Mouse (Mus musculus) ES-Bruce4 (cell line): ENCODE measurements around the gene Plac1. TPM values are rescaled to one million over a fixed set of nuclear protein-coding genes. Genes with fewer than 3 reads are reported as not detected.
A peak's percentile ranks its signal among the peaks of the same experiment; 100 is the strongest.

Experiments
- H3K27ac ChIP-seq: 2 replicates; pipeline ENCODE4 v1.5.1; 2012; ENCODE audit warnings: low read length, inconsistent platforms; ENCODE audit not compliant: insufficient read depth
- H3K27me3 ChIP-seq: 2 replicates; pipeline ENCODE4 v1.6.1; 2012; ENCODE audit warnings: mild to moderate bottlenecking, low read length, inconsistent platforms; ENCODE audit not compliant: control insufficient read depth, poor library complexity, insufficient read depth, severe bottlenecking
- H3K36me3 ChIP-seq: 2 replicates; pipeline ENCODE4 v1.6.1; 2012; ENCODE audit warnings: inconsistent platforms, mild to moderate bottlenecking, low read length, moderate library complexity; ENCODE audit not compliant: control insufficient read depth, poor library complexity, insufficient read depth, severe bottlenecking
- H3K4me1 ChIP-seq: one replicate; pipeline ENCODE4 v1.8.1; 2011; ENCODE audit warnings: low read length; ENCODE audit not compliant: control insufficient read depth, insufficient read depth
- H3K4me3 ChIP-seq: 2 replicates; pipeline ENCODE4 v1.5.1; 2011; ENCODE audit warnings: low read depth, mild to moderate bottlenecking, low read length
- H3K9ac ChIP-seq: 2 replicates; pipeline ENCODE4 v1.6.1; 2012; ENCODE audit warnings: low read depth, mild to moderate bottlenecking, inconsistent platforms; ENCODE audit not compliant: poor library complexity, severe bottlenecking
- H3K9me3 ChIP-seq: replicated peaks from 2 replicates; pipeline ENCODE4 v1.6.1; 2012; ENCODE audit warnings: mild to moderate bottlenecking, low read length, inconsistent platforms; ENCODE audit not compliant: control insufficient read depth, poor library complexity, insufficient read depth, severe bottlenecking
- CTCF ChIP-seq: IDR thresholded peaks from one replicate; pipeline ENCODE4 v1.8.1; 2011; ENCODE audit warnings: low read depth, low read length
- EP300 ChIP-seq: IDR thresholded peaks from 2 replicates; pipeline ENCODE4 v1.6.1; 2011; ENCODE audit warnings: low read depth, low read length; ENCODE audit not compliant: insufficient read depth
- POLR2A ChIP-seq: IDR thresholded peaks from one replicate; pipeline ENCODE4 v1.8.1; 2011; ENCODE audit warnings: low read length; ENCODE audit not compliant: insufficient read depth
- polyA plus RNA-seq: library from polyadenylated mRNA; stranded (reverse); fragments of >200 nt; gene quantifications from 2 replicates; pipeline ENCODE4 v1.2.4, GENCODE M21; 2011; ENCODE audit warnings: low read depth; ENCODE audit not compliant: missing spikeins, insufficient read depth, insufficient read length

Gene Plac1
- polyA plus RNA-seq, 1 experiment = 2.1 TPM

GRCm38 (mm10) chrX:53064406-53064805 is 175.5 kb downstream of the Plac1 start:
- TF ChIP-seq CTCF = no peak
- no peak for TF ChIP-seq POLR2A
- no peak for TF ChIP-seq EP300
- H3K27ac ChIP-seq = no peak overlapping the region

GRCm38 (mm10) chrX:53059426-53060007 is 180.4 kb downstream of the Plac1 start:
- H3K9ac ChIP-seq = no peak overlapping the region
- TF ChIP-seq POLR2A (no peak), EP300 (no peak), CTCF (no peak)
- no peaks in the 10 kb centered on the region for H3K36me3 ChIP-seq
- H3K4me1 ChIP-seq = no peaks in the 10 kb centered on the region
- H3K27ac ChIP-seq = no peak overlapping the region
- H3K27me3 ChIP-seq = peaks cover 7% of the 10 kb centered on the region
- no peak overlapping the region for H3K4me3 ChIP-seq
- no peaks in the 10 kb centered on the region for H3K9me3 ChIP-seq

More at GRCm38 (mm10) chrX:53064406-53064805, 175.5 kb downstream of the Plac1 start:
- no peak overlapping the region for H3K9ac ChIP-seq
- no peak overlapping the region for H3K4me3 ChIP-seq
- no peaks in the 10 kb centered on the region for H3K27me3 ChIP-seq
- H3K9me3 ChIP-seq = no peaks in the 10 kb centered on the region
- no peaks in the 10 kb centered on the region for H3K36me3 ChIP-seq
- H3K4me1 ChIP-seq = no peaks in the 10 kb centered on the region

GRCm38 (mm10) chrX:53058459-53059280 is 181.2 kb downstream of the Plac1 start:
- Histone ChIP-seq H3K27ac (no peak overlapping the region), H3K27me3 (peaks cover 7% of the 10 kb centered on the region), H3K4me3 (peak overlapping the region; percentile 25; the same call in 1 of the 2 replicates), H3K9ac (0 out of 2 replicates have a peak overlapping the region, but pooled peaks have one; percentile 46), H3K9me3 (no peaks in the 10 kb centered on the region), H3K36me3 (no peaks in the 10 kb centered on the region), H3K4me1 (no peaks in the 10 kb centered on the region)
- no peak for TF ChIP-seq POLR2A
- no peak for TF ChIP-seq EP300
- TF ChIP-seq CTCF = no peak

GRCm38 (mm10) chrX:53057760-53058090 is 182.2 kb downstream of the Plac1 start:
- no peak for TF ChIP-seq CTCF
- no peak overlapping the region for H3K9ac ChIP-seq
- no peaks in the 10 kb centered on the region for H3K9me3 ChIP-seq
- H3K36me3 ChIP-seq = no peaks in the 10 kb centered on the region
- H3K4me1 ChIP-seq = no peaks in the 10 kb centered on the region
- H3K4me3 ChIP-seq = peak overlapping the region; percentile 58
- peaks cover 7% of the 10 kb centered on the region for H3K27me3 ChIP-seq
- H3K27ac ChIP-seq = no peak overlapping the region

- Histone ChIP-seq H3K4me3 (peak overlapping the region; percentile 58), H3K27me3 (peaks cover 7% of the 10 kb centered on the region), H3K4me1 (no peaks in the 10 kb centered on the region), H3K27ac (no peak overlapping the region), H3K36me3 (no peaks in the 10 kb centered on the region), H3K9me3 (no peaks in the 10 kb centered on the region), H3K9ac (peak overlapping the region; percentile 13; the same call in 1 of the 2 replicates)
- TF ChIP-seq EP300 = no peak
Observed at GRCm38 (mm10) chrX:53057054-53057759, 182.7 kb downstream of the Plac1 start.

GRCm38 (mm10) chrX:53056627-53057026 is 183.3 kb downstream of the Plac1 start:
- no peaks in the 10 kb centered on the region for H3K4me1 ChIP-seq
- TF ChIP-seq CTCF = no peak
- TF ChIP-seq POLR2A = no peak
- TF ChIP-seq EP300 = no peak
- H3K4me3 ChIP-seq = peak overlapping the region; percentile 48
- peaks cover 7% of the 10 kb centered on the region for H3K27me3 ChIP-seq
- no peak overlapping the region for H3K27ac ChIP-seq
- no peaks in the 10 kb centered on the region for H3K9me3 ChIP-seq
- peak overlapping the region; percentile 13; the same call in 1 of the 2 replicates for H3K9ac ChIP-seq
- H3K36me3 ChIP-seq = no peaks in the 10 kb centered on the region
